Mouse (Mus musculus): ENCODE measurements around the gene Them5. TPM values are rescaled to one million over a fixed set of nuclear protein-coding genes. Genes with fewer than 3 reads are reported as not detected.
A peak's percentile ranks its signal among the peaks of the same experiment; 100 is the strongest.

Gene Them5
- polyA plus RNA-seq, 1 experiment from 2014 or later, result not detected

DNA sequence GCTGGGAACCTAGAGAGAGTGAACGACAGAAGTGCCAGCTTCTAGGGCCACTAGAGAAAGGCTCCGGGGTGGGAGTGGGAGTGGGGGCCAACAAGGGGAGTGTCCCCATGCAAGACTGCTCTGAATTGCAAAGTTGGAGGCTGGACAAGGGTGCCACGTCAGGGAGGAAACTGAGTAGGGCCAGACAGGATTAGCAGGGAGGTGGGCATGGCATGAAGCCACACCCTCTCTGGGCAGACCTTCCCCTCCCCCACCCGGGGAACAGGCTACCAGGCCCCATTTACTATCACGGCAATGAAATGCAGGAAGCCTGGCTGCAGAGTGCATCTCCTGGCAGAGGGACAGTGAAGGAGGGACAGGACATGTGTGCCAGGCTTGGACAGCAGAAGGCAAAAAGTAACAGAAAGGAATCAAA lies 31.7 kb downstream of the Them5 start:
- ATAC-seq (replicated peaks; ENCODE audit: low FRiP score, low TSS enrichment, low read depth), result peak; percentile 36; the same call in 1 of the 2 replicates
- Histone ChIP-seq H3K27ac (ENCODE audit: low read depth) (no peak overlapping the region), H3K36me3 (ENCODE audit: control insufficient read depth, insufficient read depth, low read length) (no peaks in the 10 kb centered on the region), H3K4me3 (ENCODE audit: low read depth, low read length) (0 out of 2 replicates have a peak overlapping the region, but pooled peaks have one; percentile 4), H3K27me3 (replicated peaks; ENCODE audit: control insufficient read depth, insufficient read depth, low read length) (no peaks in the 10 kb centered on the region), H3K9ac (ENCODE audit: low read length) (no peak overlapping the region), H3K9me3 (ENCODE audit: control insufficient read depth, low read length) (no peaks in the 10 kb centered on the region), H3K4me2 (ENCODE audit: low read length) (peak overlapping the region; percentile 37), H3K4me1 (replicated peaks; ENCODE audit: control insufficient read depth, insufficient read depth, low read length) (peaks cover 13% of the 10 kb centered on the region)
- 1% methylated on average over 5 of the region's 5 CpGs for WGBS
- no peak for DNase-seq (ENCODE audit: low spot score)

DNA sequence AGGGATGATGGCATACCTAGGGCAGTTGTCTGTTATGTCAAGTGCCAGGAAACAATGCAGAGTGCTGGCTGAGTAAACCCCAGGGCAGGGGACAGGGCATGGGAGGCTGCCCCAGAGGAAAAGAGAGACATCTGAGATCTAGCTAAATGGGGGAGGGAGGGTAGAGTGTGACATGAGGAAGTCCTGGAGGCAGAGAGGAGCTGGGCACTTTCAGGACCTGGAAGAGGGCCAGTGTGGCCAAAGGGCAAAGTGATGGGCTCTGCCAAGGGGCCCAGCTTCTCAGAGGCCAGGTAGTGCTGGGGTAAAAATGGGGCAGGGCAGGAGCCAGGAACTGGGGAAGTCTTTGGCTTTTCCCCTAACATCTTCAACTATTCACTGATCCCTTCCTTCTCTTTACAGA lies 32.7 kb downstream of the Them5 start:
- no peak overlapping the region for H3K4me2 ChIP-seq (ENCODE audit: low read length)
- DNase-seq (ENCODE audit: low spot score), result no peak
- H3K27ac ChIP-seq (ENCODE audit: low read depth), result no peak overlapping the region
- H3K4me1 ChIP-seq (replicated peaks; ENCODE audit: control insufficient read depth, insufficient read depth, low read length), result peaks cover 13% of the 10 kb centered on the region
- no peaks in the 10 kb centered on the region for H3K27me3 ChIP-seq (replicated peaks; ENCODE audit: control insufficient read depth, insufficient read depth, low read length)
- no peaks in the 10 kb centered on the region for H3K36me3 ChIP-seq (ENCODE audit: control insufficient read depth, insufficient read depth, low read length)
- no peak overlapping the region for H3K4me3 ChIP-seq (ENCODE audit: low read depth, low read length)
- H3K9me3 ChIP-seq (ENCODE audit: control insufficient read depth, low read length), result no peaks in the 10 kb centered on the region
- ATAC-seq (replicated peaks; ENCODE audit: low FRiP score, low TSS enrichment, low read depth), result no peak
- no peak overlapping the region for H3K9ac ChIP-seq (ENCODE audit: low read length)

DNA sequence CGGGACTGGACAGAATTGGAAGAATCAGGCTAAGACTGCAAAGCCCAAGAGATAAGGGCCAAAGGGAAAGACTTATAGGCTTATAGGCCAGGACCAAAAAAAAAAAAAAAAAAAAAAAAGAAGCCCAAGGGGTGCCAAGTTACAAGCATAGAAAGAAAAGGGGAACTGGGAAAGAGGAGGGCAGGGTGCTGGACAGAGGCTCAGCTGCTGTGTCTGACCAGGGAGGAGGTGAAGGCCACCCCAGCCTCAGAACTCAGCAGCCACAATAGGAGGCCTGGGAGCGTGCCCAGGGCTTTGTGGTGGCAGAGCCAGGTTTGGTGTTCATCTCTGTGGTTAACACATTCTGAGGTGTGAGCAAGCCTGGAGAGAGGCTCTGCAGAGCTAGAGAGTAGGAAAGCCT lies 33.2 kb downstream of the Them5 start:
- DNase-seq (ENCODE audit: low spot score) (no peak), ATAC-seq (replicated peaks; ENCODE audit: low FRiP score, low TSS enrichment, low read depth) (no peak)
- no peak overlapping the region for H3K4me3 ChIP-seq (ENCODE audit: low read depth, low read length)
- no peaks in the 10 kb centered on the region for H3K27me3 ChIP-seq (replicated peaks; ENCODE audit: control insufficient read depth, insufficient read depth, low read length)
- no peaks in the 10 kb centered on the region for H3K9me3 ChIP-seq (ENCODE audit: control insufficient read depth, low read length)
- H3K27ac ChIP-seq (ENCODE audit: low read depth), result no peak overlapping the region
- H3K4me2 ChIP-seq (ENCODE audit: low read length), result no peak overlapping the region
- 79% methylated on average over 2 of the region's 2 CpGs for WGBS
- H3K36me3 ChIP-seq (ENCODE audit: control insufficient read depth, insufficient read depth, low read length), result no peaks in the 10 kb centered on the region
- H3K4me1 ChIP-seq (replicated peaks; ENCODE audit: control insufficient read depth, insufficient read depth, low read length), result peaks cover 13% of the 10 kb centered on the region
- no peak overlapping the region for H3K9ac ChIP-seq (ENCODE audit: low read length)

DNA sequence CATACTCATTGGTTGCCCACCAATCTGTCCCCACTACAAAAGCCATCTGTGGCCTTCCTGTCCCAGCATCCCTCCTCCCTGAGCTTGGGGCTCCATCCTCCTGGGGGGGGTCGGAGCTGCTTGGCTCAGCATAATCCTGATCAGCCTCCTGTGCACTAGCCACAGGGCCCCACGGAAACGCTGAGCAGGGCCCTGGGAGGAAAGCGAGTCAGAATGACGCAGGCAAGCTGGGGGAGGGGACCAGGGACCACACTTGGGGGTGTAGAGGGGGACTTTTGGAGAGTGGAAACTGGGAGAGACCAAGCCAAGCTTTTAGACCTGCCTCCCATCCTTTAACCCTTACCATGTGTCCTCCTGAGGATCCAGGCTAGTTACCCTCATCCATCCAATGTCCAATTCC lies 34.0 kb downstream of the Them5 start:
- 57% methylated on average over 5 of the region's 5 CpGs for WGBS
- Histone ChIP-seq H3K4me2 (ENCODE audit: low read length) (no peak overlapping the region), H3K9ac (ENCODE audit: low read length) (no peak overlapping the region), H3K36me3 (ENCODE audit: control insufficient read depth, insufficient read depth, low read length) (no peaks in the 10 kb centered on the region), H3K4me3 (ENCODE audit: low read depth, low read length) (no peak overlapping the region), H3K4me1 (replicated peaks; ENCODE audit: control insufficient read depth, insufficient read depth, low read length) (peaks cover 13% of the 10 kb centered on the region), H3K27ac (ENCODE audit: low read depth) (no peak overlapping the region), H3K27me3 (replicated peaks; ENCODE audit: control insufficient read depth, insufficient read depth, low read length) (no peaks in the 10 kb centered on the region), H3K9me3 (ENCODE audit: control insufficient read depth, low read length) (no peaks in the 10 kb centered on the region)
- ATAC-seq (replicated peaks; ENCODE audit: low FRiP score, low TSS enrichment, low read depth) (no peak), DNase-seq (ENCODE audit: low spot score) (no peak)

DNA sequence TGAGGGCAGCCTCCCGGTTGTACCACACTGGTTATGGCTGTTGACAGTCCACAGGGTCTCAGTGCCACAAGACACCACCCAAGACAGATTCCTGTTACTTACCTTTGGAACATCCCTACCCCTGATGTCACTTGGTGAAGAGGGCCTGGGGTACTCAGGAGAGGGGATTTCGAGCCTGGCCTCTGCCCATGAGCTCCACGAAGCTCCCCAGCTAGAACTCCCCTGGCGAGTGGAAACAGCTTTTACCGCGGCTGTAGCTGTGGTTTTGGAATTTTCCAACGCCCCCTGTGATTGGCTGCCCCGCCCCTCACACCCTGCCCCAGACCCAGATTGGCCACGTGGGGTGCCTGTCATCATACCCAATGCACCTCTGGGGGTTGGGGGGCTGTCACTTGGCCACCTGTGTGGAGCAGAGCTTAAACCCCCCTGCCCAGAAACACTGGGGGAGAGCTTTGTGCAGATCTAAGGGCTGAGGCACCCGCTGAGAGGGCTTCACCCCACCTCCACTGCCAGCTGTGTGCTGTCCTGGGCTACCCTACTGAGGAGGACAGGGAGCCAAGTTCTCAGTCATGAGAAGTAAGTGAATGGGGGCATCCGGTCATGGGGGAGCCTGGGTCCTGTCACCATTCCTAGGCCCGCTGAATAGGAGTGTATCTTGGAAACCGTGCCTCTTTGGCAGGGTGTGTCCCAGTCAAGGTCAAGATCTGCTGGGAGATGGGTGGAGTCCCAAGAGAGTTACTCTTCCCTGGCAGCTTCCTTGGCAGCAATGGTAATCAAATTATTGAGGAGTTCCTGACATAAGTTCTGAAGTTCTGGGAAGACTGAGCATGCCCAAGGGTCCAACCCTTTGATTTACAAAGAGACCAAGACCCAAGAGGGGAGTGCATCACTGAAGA lies 35.4 kb downstream of the Them5 start:
- peaks cover 6% of the 10 kb centered on the region for H3K4me1 ChIP-seq (replicated peaks; ENCODE audit: control insufficient read depth, insufficient read depth, low read length)
- DNase-seq (ENCODE audit: low spot score), result no peak

DNA sequence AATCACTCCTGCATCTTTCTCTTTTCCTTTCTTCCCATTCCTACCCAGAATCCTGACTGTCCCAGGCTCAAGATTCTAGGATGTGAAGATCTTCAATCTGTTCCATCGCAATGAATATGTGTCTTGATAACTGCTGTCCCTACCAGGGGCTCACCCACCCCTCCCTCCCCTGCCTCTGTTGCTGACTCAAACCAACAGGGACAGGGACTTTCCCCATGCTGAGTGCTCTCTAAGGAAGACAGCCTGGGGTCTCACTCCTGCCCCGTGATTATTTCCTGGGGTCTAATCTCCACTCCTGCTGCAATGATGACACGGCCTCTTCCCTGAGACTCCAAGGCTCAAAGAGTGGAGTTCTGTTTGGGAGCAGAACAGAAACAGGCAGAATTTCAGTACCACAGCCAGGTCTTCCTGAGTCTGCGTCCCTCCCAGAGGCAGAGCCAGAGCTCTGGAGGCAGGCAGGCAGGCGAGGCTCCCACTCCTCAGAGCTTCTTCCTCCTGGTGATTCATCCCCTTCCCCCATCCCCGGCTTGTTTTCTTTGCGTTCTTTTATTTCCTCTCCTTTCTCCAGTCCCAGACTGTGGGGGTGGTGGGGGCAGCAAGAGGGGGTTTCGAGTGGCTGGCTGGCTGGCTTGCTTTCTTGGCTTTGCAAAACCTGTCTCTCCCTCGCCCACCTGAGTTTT lies 38.1 kb downstream of the Them5 start:
- no peak for DNase-seq (ENCODE audit: low spot score)
- 22% methylated on average over 9 of the region's 9 CpGs for WGBS

More for the DNA sequence above, 35.4 kb downstream of the Them5 start:
- Histone ChIP-seq H3K4me3 (ENCODE audit: low read depth, low read length) (no peak overlapping the region), H3K36me3 (ENCODE audit: control insufficient read depth, insufficient read depth, low read length) (no peaks in the 10 kb centered on the region), H3K27me3 (replicated peaks; ENCODE audit: control insufficient read depth, insufficient read depth, low read length) (no peaks in the 10 kb centered on the region), H3K9ac (ENCODE audit: low read length) (no peak overlapping the region), H3K9me3 (ENCODE audit: control insufficient read depth, low read length) (no peaks in the 10 kb centered on the region), H3K27ac (ENCODE audit: low read depth) (no peak overlapping the region), H3K4me2 (ENCODE audit: low read length) (no peak overlapping the region)
- WGBS, result 14% methylated on average over 13 of the region's 13 CpGs
- no peak for ATAC-seq (replicated peaks; ENCODE audit: low FRiP score, low TSS enrichment, low read depth)

DNA sequence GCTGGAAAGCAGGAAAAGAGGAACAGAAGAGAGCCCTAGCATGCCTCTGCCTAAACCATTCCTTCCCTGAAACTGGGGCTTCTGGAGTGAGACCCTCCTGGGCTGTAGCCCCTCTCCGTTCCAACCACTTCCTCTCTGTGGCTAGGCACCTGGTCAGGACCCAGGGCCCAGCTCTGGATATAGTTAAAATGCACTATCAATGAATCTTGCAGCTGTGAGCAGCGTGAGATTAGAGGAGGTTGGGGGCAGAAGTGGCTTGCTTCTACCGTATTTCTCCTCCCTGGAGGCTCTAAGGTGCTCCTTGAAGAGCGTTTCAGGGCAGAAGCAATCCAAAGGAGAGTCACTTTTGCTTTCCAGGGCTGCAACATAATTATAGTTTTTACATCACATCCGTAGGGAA lies 40.4 kb downstream of the Them5 start:
- WGBS, result 65% methylated on average over 5 of the region's 5 CpGs
- Histone ChIP-seq H3K36me3 (ENCODE audit: control insufficient read depth, insufficient read depth, low read length) (no peaks in the 10 kb centered on the region), H3K9ac (ENCODE audit: low read length) (no peak overlapping the region)

More for the DNA sequence above, 38.1 kb downstream of the Them5 start:
- no peak for ATAC-seq (replicated peaks; ENCODE audit: low FRiP score, low TSS enrichment, low read depth)
- H3K27me3 ChIP-seq (replicated peaks; ENCODE audit: control insufficient read depth, insufficient read depth, low read length), result no peaks in the 10 kb centered on the region
- H3K4me1 ChIP-seq (replicated peaks; ENCODE audit: control insufficient read depth, insufficient read depth, low read length), result no peaks in the 10 kb centered on the region
- no peak overlapping the region for H3K9ac ChIP-seq (ENCODE audit: low read length)
- H3K9me3 ChIP-seq (ENCODE audit: control insufficient read depth, low read length), result no peaks in the 10 kb centered on the region
- H3K36me3 ChIP-seq (ENCODE audit: control insufficient read depth, insufficient read depth, low read length), result no peaks in the 10 kb centered on the region
- H3K4me2 ChIP-seq (ENCODE audit: low read length), result no peak overlapping the region
- H3K27ac ChIP-seq (ENCODE audit: low read depth), result no peak overlapping the region
- no peak overlapping the region for H3K4me3 ChIP-seq (ENCODE audit: low read depth, low read length)

DNA sequence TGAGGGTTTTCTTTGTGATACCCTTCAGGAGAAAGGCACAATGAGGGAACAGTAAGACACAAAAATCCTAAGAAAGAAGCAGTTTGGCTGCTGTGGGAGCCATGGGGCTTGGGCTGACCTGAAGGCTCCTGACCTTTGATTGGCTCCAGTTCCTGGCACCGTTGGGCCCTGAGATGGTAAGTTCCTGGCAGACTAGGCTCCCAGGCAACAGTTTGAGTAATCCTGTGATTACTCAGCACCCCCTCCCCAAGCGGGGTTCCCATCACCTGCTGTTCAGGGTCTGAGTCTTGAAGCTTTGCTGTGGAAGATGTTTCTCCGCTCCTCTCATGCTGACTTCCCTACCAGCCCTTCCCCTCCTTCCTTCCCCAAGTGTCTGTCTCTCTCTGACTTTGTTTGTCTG lies 41.6 kb downstream of the Them5 start:
- DNase-seq (ENCODE audit: low spot score) (no peak), ATAC-seq (replicated peaks; ENCODE audit: low FRiP score, low TSS enrichment, low read depth) (no peak)
- Histone ChIP-seq H3K4me3 (ENCODE audit: low read depth, low read length) (no peak overlapping the region), H3K9ac (ENCODE audit: low read length) (no peak overlapping the region), H3K36me3 (ENCODE audit: control insufficient read depth, insufficient read depth, low read length) (no peaks in the 10 kb centered on the region), H3K4me1 (replicated peaks; ENCODE audit: control insufficient read depth, insufficient read depth, low read length) (no peaks in the 10 kb centered on the region), H3K27ac (ENCODE audit: low read depth) (no peak overlapping the region), H3K9me3 (ENCODE audit: control insufficient read depth, low read length) (no peaks in the 10 kb centered on the region), H3K4me2 (ENCODE audit: low read length) (no peak overlapping the region), H3K27me3 (replicated peaks; ENCODE audit: control insufficient read depth, insufficient read depth, low read length) (no peaks in the 10 kb centered on the region)
- 62% methylated on average over 3 of the region's 3 CpGs for WGBS

More for the DNA sequence above, 40.4 kb downstream of the Them5 start:
- Histone ChIP-seq H3K4me1 (replicated peaks; ENCODE audit: control insufficient read depth, insufficient read depth, low read length) (no peaks in the 10 kb centered on the region), H3K9me3 (ENCODE audit: control insufficient read depth, low read length) (no peaks in the 10 kb centered on the region), H3K4me3 (ENCODE audit: low read depth, low read length) (no peak overlapping the region), H3K4me2 (ENCODE audit: low read length) (no peak overlapping the region), H3K27me3 (replicated peaks; ENCODE audit: control insufficient read depth, insufficient read depth, low read length) (no peaks in the 10 kb centered on the region), H3K27ac (ENCODE audit: low read depth) (no peak overlapping the region)
- no peak for DNase-seq (ENCODE audit: low spot score)
- no peak for ATAC-seq (replicated peaks; ENCODE audit: low FRiP score, low TSS enrichment, low read depth)
